Mouse (Mus musculus) thymus, postnatal 14 days (tissue): ENCODE data around the gene Pecr.

Experiments
- DNase-seq: peaks from one replicate; pipeline ENCODE4 v3.0.0; 2021

Pecr gene

GRCm38 (mm10) chr1:72283992-72284485 is at the start of gene Pecr, which contains the start of gene Tmem169:
Gene Pecr (minus strand): TSS chr1:72284314.
Gene Tmem169 (plus strand): TSS chr1:72284369.
- DNase-seq: peak; percentile 84

- no peak for DNase-seq
These were observed 42.2 kb upstream of the Pecr start for GRCm38 (mm10) chr1:72326162-72326821.

GRCm38 (mm10) chr1:72323248-72323647 is 39.1 kb upstream of the Pecr start:
- no peak for DNase-seq

DNA sequence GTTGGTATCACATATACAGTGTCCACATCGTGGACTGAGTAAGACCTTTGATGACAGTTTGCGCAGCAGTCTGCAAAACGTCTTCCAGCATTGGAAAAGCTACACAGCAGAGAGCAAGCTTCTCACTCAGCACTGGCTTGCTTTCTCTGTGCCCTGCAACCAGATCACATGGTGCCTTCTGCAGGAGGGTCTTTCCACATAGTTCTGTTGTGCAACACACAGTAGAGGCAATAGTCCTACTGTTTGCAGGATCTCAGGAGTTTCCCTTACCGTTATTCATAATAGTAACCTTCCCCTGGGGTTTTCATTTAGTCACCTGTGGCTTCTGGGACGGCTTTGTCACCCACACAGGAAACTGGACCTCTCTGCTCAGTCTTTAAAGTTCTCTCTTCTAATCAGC is 36.6 kb upstream of the Pecr start:
- DNase-seq: no peak

DNA sequence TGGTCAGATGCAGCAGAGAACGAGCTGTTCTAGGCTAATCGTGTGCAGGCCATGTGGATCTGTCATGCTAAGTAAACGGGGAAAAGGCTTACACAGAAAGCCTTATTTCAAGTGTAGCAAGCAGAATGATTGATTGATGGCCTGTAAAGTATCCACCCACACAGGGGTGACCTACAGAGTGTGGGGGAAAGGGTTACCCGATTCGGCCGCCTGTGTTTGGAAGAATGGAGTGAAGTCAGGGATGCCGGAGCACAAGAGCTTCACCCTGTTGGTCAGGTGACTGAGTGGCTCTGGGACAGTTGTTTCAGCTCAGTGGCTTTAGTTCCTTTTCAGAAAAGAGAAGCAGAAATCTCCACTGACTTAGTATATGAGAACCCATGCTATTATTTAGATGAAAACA is 32.8 kb upstream of the Pecr start:
- no peak for DNase-seq

DNA sequence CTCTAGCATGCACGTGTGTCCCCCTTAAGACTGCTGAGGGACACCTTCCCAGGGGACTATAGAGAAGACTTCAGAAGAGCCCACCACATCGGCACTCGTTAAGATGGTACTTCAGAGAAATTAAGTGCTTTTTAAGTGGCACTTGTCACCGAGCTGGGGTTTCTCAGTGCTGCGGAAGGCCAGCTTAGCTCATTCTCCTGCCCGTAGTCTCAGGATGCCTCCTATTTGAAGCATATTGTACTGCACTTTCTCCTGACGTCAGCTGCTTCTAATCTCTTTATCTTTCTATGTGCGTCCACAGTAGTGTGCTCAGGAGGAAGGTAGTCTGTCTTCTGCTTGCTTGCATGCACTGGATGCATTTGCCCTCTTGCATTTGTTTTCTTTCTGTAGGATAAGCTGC is 32.3 kb upstream of the Pecr start:
- DNase-seq: no peak

GRCm38 (mm10) chr1:72315447-72315846 is 31.3 kb upstream of the Pecr start:
- no peak for DNase-seq

GRCm38 (mm10) chr1:72313399-72314039 is 29.4 kb upstream of the Pecr start:
- no peak for DNase-seq

GRCm38 (mm10) chr1:72312701-72313398 is 28.7 kb upstream of the Pecr start:
- DNase-seq: no peak

- DNase-seq: no peak
These were observed 25.8 kb upstream of the Pecr start for GRCm38 (mm10) chr1:72309744-72310424.

DNA sequence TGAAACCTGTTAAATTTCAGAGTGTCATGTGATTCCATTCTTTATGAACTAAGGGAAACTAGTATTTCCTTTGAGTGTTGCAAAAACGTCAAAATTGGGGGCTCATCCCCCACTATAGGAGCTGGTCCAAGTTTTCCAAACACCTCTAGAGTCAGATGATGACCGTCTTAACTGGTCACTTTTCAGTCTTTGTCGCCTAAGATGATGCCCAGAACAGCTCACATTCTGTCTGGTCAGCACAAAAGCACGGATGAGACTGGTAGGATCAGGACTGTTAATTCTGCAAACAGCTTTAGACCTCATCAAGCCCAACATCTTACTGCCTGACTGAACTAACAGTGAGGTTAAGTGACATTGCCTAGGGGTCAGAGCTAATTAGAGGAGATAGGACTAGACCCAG is 24.8 kb upstream of the Pecr start:
- DNase-seq: no peak

GRCm38 (mm10) chr1:72307317-72307798 is 23.2 kb upstream of the Pecr start, which contains the start of gene Xrcc5:
Gene Xrcc5 (plus strand): TSS chr1:72307421.
- DNase-seq: peak; percentile 93

GRCm38 (mm10) chr1:72306679-72307181 is 22.6 kb upstream of the Pecr start:
- peak; percentile 67 for DNase-seq

- no peak for DNase-seq
These were observed 22.1 kb upstream of the Pecr start for GRCm38 (mm10) chr1:72306241-72306640.

DNA sequence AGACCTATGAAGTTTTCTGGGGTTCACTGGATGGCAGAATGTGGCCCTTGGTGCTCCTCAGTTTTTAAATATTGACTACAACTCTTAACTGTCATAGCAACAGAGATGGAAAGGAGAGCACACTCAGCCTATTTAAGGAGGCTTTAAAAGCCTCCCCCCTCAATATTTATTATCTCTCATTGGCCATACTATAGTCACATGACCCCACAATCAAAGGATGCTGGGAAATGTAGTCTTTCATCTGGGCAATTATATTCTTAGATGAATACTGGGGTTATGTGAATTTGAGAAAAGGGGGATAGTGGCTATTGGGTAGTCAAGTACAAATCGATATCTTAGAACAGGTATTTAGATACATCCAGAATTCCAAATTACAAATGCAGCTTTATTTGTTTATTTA is 17.7 kb upstream of the Pecr start:
- DNase-seq: no peak

DNA sequence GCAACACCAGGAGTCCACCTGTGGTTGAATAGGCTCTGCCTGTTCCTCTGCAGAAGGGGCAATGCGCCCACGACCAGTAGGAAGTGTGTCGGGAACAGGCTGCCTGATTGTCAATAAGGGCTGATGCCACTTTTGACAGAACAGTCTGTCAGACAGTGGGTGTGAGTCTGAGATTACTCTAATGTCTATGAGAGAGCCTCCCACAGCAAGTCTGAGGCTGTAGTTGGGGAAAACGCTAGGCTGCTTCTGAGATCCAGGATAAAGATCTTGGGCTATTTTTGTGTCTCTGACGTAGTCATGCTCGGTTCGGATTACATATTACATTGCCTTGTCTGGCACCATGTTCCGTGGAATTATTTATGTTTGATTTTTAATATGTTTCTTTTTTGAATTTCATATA is 11.6 kb upstream of the Pecr start:
- no peak for DNase-seq

- DNase-seq: no peak
These were observed 10.0 kb upstream of the Pecr start for GRCm38 (mm10) chr1:72293869-72294663.

DNA sequence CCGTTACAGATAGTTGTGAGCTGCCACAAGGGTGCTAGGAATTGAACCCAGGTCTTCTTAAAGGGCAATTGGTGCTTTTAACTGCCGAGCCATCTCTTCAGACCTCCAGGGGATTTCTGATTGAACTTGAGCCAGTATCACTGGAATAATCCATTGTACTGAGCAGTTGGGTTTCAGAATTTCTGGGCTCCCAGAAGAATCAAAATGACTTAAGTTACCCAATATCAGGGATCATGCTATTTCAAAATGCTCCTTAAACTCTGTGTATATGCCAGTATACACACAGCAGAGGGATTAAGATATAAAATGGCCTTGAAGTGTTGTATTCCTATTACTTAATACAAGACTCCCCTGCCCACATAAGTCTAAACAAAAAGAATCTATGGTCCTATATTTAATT is 7.8 kb upstream of the Pecr start:
- DNase-seq: no peak

- no peak for DNase-seq
These were observed 7.3 kb upstream of the Pecr start for GRCm38 (mm10) chr1:72291421-72291820.

- no peak for DNase-seq
These were observed 6.8 kb upstream of the Pecr start for GRCm38 (mm10) chr1:72290896-72291295.

- no peak for DNase-seq
These were observed 4.5 kb upstream of the Pecr start for GRCm38 (mm10) chr1:72288527-72289150.

- no peak for DNase-seq
These were observed 3.8 kb upstream of the Pecr start for GRCm38 (mm10) chr1:72287893-72288292.
